Mouse (Mus musculus): ENCODE results near the gene Ppp1r12a.

DNA sequence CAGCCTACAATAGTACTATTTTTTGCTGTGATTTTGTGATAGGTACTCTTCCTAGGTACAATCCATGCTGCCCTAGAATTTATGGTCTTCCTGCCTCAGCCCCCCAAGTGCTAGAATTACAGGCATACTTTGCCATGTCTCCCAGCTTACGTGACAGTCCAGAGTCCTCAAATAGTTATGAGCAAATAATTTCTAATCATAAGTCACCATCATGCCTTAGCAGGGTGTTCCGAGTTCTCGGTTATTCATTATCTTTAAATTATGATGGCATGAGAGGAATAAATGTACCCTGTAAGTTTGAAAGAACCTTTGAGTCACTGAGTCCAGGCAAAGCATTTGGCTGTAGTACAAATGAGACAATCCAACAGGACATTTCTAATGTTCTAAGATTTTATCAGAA lies 5.9 kb upstream of the Ppp1r12a start:
- TF ChIP-seq CTCF (conservative IDR thresholded peaks at IDR 0.05; ENCODE audit: insufficient read depth, insufficient read length, low read depth, low read length), result no peak
- TF ChIP-seq POLR2A (IDR thresholded peaks at IDR 0.05; ENCODE audit: low read depth, low read length), result no peak

Measured in kidney, adult 2 months (tissue).